Mouse (Mus musculus) spleen, adult 2 months (tissue): ENCODE results near the gene Crtc3.

ENCODE experiments used
- CTCF ChIP-seq: fragments of 200-500 bp; IDR thresholded peaks from 2 replicates; pipeline ENCODE4 v1.5.1; 2011; ENCODE audit warnings: mild to moderate bottlenecking, inconsistent platforms; ENCODE audit not compliant: insufficient read depth, insufficient read length, insufficient replicate concordance; ENCODE audit errors: extremely low read depth
- POLR2A ChIP-seq: fragments of 200-500 bp; IDR thresholded peaks from 2 replicates; pipeline ENCODE4 v1.6.1; 2011; ENCODE audit warnings: low read depth, low read length, inconsistent platforms

DNA sequence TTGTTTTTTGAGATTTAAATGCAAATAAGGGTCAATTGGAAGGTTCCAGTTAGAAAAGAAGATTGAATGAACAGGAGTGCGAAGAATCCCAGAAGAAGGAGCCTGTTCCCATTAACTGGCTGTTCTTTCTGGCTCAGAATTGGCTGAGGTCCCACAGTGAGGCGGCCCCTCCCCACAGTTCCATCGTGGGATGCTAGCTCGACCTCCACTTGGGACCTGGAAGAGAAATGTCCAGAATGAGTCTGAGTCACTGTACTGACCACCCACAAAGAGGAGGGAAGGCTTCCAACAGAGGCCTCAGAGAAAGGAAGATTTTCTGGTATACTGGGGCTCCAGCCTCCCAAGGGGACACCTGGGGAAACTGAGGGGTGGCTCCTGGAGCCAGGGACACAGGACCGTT lies 130.1 kb downstream of the Crtc3 start:
- TF ChIP-seq CTCF (no peak), POLR2A (no peak)
